Mouse (Mus musculus) midbrain, embryonic 11.5 days (tissue): ENCODE measurements at regions not wholly inside any gene's neighbourhood (a gene's known extent, or its start where the extent isn't known, plus 50 kb on each side); places are given as distances from the start of the nearest gene placed in this dataset.

Experiments
- ATAC-seq: fragments of 200-750 bp; cut with Nextera tagmentation; 2 replicates; pipeline ENCODE4 v1.8.0; 2017; ENCODE audit warnings: moderate TSS enrichment, moderate library complexity; ENCODE audit not compliant: low FRiP score
- DNase-seq: peaks from one replicate; pipeline ENCODE4 v3.0.0; 2015; ENCODE audit warnings: low spot score; ENCODE audit errors: missing footprints
- H3K27ac ChIP-seq: fragments of 300-500 bp; sonication (generic); 2 replicates; pipeline ENCODE4 v1.5.1; 2014; ENCODE audit warnings: low read depth, low read length
- H3K27me3 ChIP-seq: fragments of 300-500 bp; sonication (generic); 2 replicates; pipeline ENCODE4 v1.6.1; 2014; ENCODE audit warnings: mild to moderate bottlenecking, low read length, moderate library complexity, mixed read lengths; ENCODE audit not compliant: control insufficient read depth, insufficient read depth
- H3K36me3 ChIP-seq: fragments of 300-500 bp; sonication (generic); 2 replicates; pipeline ENCODE4 v1.6.1; 2014; ENCODE audit warnings: mild to moderate bottlenecking, low read length, moderate library complexity, mixed read lengths; ENCODE audit not compliant: control insufficient read depth, insufficient read depth
- H3K4me1 ChIP-seq: fragments of 300-500 bp; sonication (generic); 2 replicates; pipeline ENCODE4 v1.6.1; 2014; ENCODE audit warnings: low read length; ENCODE audit not compliant: control insufficient read depth, insufficient read depth
- H3K4me2 ChIP-seq: fragments of 300-500 bp; sonication (generic); 2 replicates; pipeline ENCODE4 v1.6.1; 2014; ENCODE audit warnings: mild to moderate bottlenecking, moderate library complexity
- H3K4me3 ChIP-seq: fragments of 300-500 bp; sonication (generic); 2 replicates; pipeline ENCODE4 v1.5.1; 2014; ENCODE audit warnings: low read depth, low read length
- H3K9ac ChIP-seq: fragments of 300-500 bp; sonication (generic); 2 replicates; pipeline ENCODE4 v1.6.1; 2014; ENCODE audit warnings: low read length
- H3K9me3 ChIP-seq: fragments of 300-500 bp; sonication (generic); 2 replicates; pipeline ENCODE4 v1.6.1; 2016; ENCODE audit warnings: low read length; ENCODE audit not compliant: control insufficient read depth
- WGBS: fragments of 180-500 bp; shearing (Covaris S2); extraction: QIAGEN DNeasy Blood & Tissue Kit; methylation state at CpG from one replicate; pipeline ENCODE4 v1.1.7; 2014; 5-methylcytosine and 5-hydroxymethylcytosine counted together

GRCm38 (mm10) chr14:28798290-28798689 lies 219.7 kb upstream of the Lrtm1 start:
- no peak for ATAC-seq
- 1% methylated on average over 4 of the region's 4 CpGs for WGBS
- no peak overlapping the region for H3K9ac ChIP-seq
- H3K4me1 ChIP-seq, result peaks cover 2% of the 10 kb centered on the region; the same call in 1 of the 2 replicates
- H3K27me3 ChIP-seq, result no peaks in the 10 kb centered on the region
- no peak overlapping the region for H3K4me3 ChIP-seq
- peak overlapping the region; percentile 1; the same call in 1 of the 2 replicates for H3K4me2 ChIP-seq
- no peak overlapping the region for H3K27ac ChIP-seq
- H3K36me3 ChIP-seq, result no peaks in the 10 kb centered on the region
- H3K9me3 ChIP-seq, result no peaks in the 10 kb centered on the region
- DNase-seq, result no peak

GRCm38 (mm10) chr14:28801681-28802080 lies 216.3 kb upstream of the Lrtm1 start:
- H3K4me2 ChIP-seq, result no peak overlapping the region
- WGBS, result 81% methylated on average over 4 of the region's 4 CpGs
- H3K4me1 ChIP-seq, result peaks cover 2% of the 10 kb centered on the region; the same call in 1 of the 2 replicates
- H3K9ac ChIP-seq, result no peak overlapping the region
- H3K27me3 ChIP-seq, result no peaks in the 10 kb centered on the region
- no peak overlapping the region for H3K4me3 ChIP-seq
- DNase-seq (no peak), ATAC-seq (no peak)
- no peaks in the 10 kb centered on the region for H3K9me3 ChIP-seq
- H3K36me3 ChIP-seq, result no peaks in the 10 kb centered on the region
- H3K27ac ChIP-seq, result no peak overlapping the region

GRCm38 (mm10) chr14:28802126-28802525 lies 215.9 kb upstream of the Lrtm1 start:
- 88% methylated on average over 5 of the region's 5 CpGs for WGBS
- Histone ChIP-seq H3K4me1 (peaks cover 2% of the 10 kb centered on the region; the same call in 1 of the 2 replicates), H3K4me2 (no peak overlapping the region)

GRCm38 (mm10) chr14:28808094-28808493 lies 209.9 kb upstream of the Lrtm1 start:
- WGBS, result 92% methylated on average over 4 of the region's 4 CpGs
- Histone ChIP-seq H3K9me3 (no peaks in the 10 kb centered on the region), H3K4me1 (peaks cover 6% of the 10 kb centered on the region; the same call in 1 of the 2 replicates), H3K27ac (no peak overlapping the region), H3K36me3 (no peaks in the 10 kb centered on the region), H3K4me2 (no peak overlapping the region), H3K9ac (no peak overlapping the region), H3K27me3 (no peaks in the 10 kb centered on the region), H3K4me3 (no peak overlapping the region)
- no peak for DNase-seq
- no peak for ATAC-seq

More at GRCm38 (mm10) chr14:28802126-28802525, 215.9 kb upstream of the Lrtm1 start:
- Histone ChIP-seq H3K4me3 (no peak overlapping the region), H3K9ac (no peak overlapping the region), H3K27ac (no peak overlapping the region), H3K36me3 (no peaks in the 10 kb centered on the region), H3K27me3 (no peaks in the 10 kb centered on the region), H3K9me3 (no peaks in the 10 kb centered on the region)
- no peak for DNase-seq
- no peak for ATAC-seq

GRCm38 (mm10) chr14:28809355-28809754 lies 208.7 kb upstream of the Lrtm1 start:
- no peaks in the 10 kb centered on the region for H3K9me3 ChIP-seq
- no peak overlapping the region for H3K4me2 ChIP-seq
- H3K9ac ChIP-seq, result no peak overlapping the region
- no peaks in the 10 kb centered on the region for H3K36me3 ChIP-seq
- WGBS, result 46% methylated on average over 5 of the region's 5 CpGs
- H3K27ac ChIP-seq, result no peak overlapping the region
- H3K4me3 ChIP-seq, result no peak overlapping the region
- H3K27me3 ChIP-seq, result no peaks in the 10 kb centered on the region
- peaks cover 6% of the 10 kb centered on the region; the same call in 1 of the 2 replicates for H3K4me1 ChIP-seq
- peak; percentile 82 for DNase-seq
- ATAC-seq, result no peak

- ATAC-seq, result no peak
- 83% methylated on average over 5 of the region's 5 CpGs for WGBS
- H3K4me2 ChIP-seq, result no peak overlapping the region
- H3K27ac ChIP-seq, result no peak overlapping the region
- H3K9me3 ChIP-seq, result no peaks in the 10 kb centered on the region
- no peaks in the 10 kb centered on the region for H3K36me3 ChIP-seq
- H3K4me3 ChIP-seq, result no peak overlapping the region
- H3K4me1 ChIP-seq, result no peaks in the 10 kb centered on the region
- DNase-seq, result no peak
- H3K27me3 ChIP-seq, result no peaks in the 10 kb centered on the region
- no peak overlapping the region for H3K9ac ChIP-seq
Observed at GRCm38 (mm10) chr14:28820970-28821369, 197.0 kb upstream of the Lrtm1 start.

- Histone ChIP-seq H3K27ac (no peak overlapping the region), H3K36me3 (no peaks in the 10 kb centered on the region), H3K4me1 (no peaks in the 10 kb centered on the region), H3K9ac (no peak overlapping the region), H3K27me3 (no peaks in the 10 kb centered on the region), H3K4me2 (no peak overlapping the region), H3K9me3 (no peaks in the 10 kb centered on the region), H3K4me3 (no peak overlapping the region)
- ATAC-seq (no peak), DNase-seq (no peak)
- 84% methylated on average over 6 of the region's 6 CpGs for WGBS
Observed at GRCm38 (mm10) chr14:28827186-28827585, 190.8 kb upstream of the Lrtm1 start.

GRCm38 (mm10) chr14:28837117-28837516 lies 180.9 kb upstream of the Lrtm1 start:
- ATAC-seq (no peak), DNase-seq (no peak)
- Histone ChIP-seq H3K27ac (no peak overlapping the region), H3K4me2 (no peak overlapping the region), H3K27me3 (no peaks in the 10 kb centered on the region), H3K36me3 (no peaks in the 10 kb centered on the region), H3K4me1 (no peaks in the 10 kb centered on the region), H3K4me3 (no peak overlapping the region), H3K9me3 (no peaks in the 10 kb centered on the region), H3K9ac (no peak overlapping the region)

- DNase-seq (no peak), ATAC-seq (no peak)
- Histone ChIP-seq H3K9me3 (no peaks in the 10 kb centered on the region), H3K27me3 (no peaks in the 10 kb centered on the region), H3K4me1 (no peaks in the 10 kb centered on the region), H3K4me2 (no peak overlapping the region), H3K36me3 (no peaks in the 10 kb centered on the region), H3K4me3 (no peak overlapping the region), H3K27ac (no peak overlapping the region), H3K9ac (no peak overlapping the region)
- 15% methylated on average over 2 of the region's 2 CpGs for WGBS
Observed at GRCm38 (mm10) chr14:28848831-28849590, 169.0 kb upstream of the Lrtm1 start.
